In the genomic region with DNA sequence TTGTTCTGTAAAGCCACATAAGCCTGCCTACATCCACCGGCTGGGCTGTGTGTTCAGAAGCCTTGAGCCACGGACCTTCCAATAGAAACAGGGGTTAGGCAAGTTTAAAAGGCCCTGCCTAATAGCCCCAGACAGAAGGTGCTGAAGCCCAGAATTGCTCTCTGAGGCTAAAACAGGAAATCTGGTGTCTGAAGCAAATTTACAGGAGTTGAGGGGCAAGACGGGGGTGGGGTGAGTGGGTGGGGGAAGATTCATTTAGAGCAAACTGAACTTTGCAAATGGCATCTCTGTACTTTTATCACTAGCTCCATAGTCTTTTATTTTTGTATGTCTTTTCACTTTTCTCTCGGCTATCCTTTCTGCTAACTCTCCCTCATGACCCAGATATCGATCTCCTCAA, we compare ENCODE assay signal across 9 mouse cellular contexts. TPM values are rescaled to one million over a fixed set of nuclear protein-coding genes. Genes with fewer than 3 reads are reported as not detected.
DNase-seq lines count a peak whose midpoint lies in the region; ATAC-seq and TF ChIP-seq lines count a peak whose summit lies in the region.
"Had no signal": no experiment of that assay in that cellular context is flagged by ENCODE, and none has a peak within 500 bp of the region (broad histone marks: within the 10 kb centered on the region; RNA-seq: fewer than 3 reads in every experiment).

No protein-coding gene starts in this region.

- 9% methylated on average over 5 of the region's 5 CpGs for WGBS in limb, embryonic 13.5 days
- 5% methylated on average over 5 of the region's 5 CpGs for WGBS in stomach, postnatal 0 days

- TF ChIP-seq EP300 in stomach, postnatal 0 days (optimal IDR thresholded peaks at IDR 0.05) = no peak

- H3K9ac ChIP-seq in limb, embryonic 13.5 days = peak overlapping the region; percentile 85
- H3K9ac ChIP-seq in stomach, postnatal 0 days (ENCODE audit: low read length) = peak overlapping the region; percentile 61; the same call in 1 of the 2 replicates

- peak overlapping the region; percentile 96 for H3K27ac ChIP-seq in embryonic fibroblast, embryonic 13.5 days (ENCODE audit: insufficient read depth, low read length)
- peak overlapping the region; percentile 94 for H3K27ac ChIP-seq in limb, embryonic 13.5 days
- no peak overlapping the region for H3K27ac ChIP-seq in stomach, postnatal 0 days (replicated peaks)

- no peak for TF ChIP-seq CTCF in embryonic fibroblast, embryonic 13.5 days (IDR thresholded peaks at IDR 0.05; ENCODE audit: borderline replicate concordance, insufficient read depth, low read length)
- no peak for TF ChIP-seq CTCF in stomach, postnatal 0 days (IDR thresholded peaks at IDR 0.05; ENCODE audit: low read depth)

- peak overlapping the region; percentile 96 for H3K4me3 ChIP-seq in megakaryocyte, embryonic 14.5 days (replicated peaks)
- H3K4me3 ChIP-seq in embryonic fibroblast, embryonic 13.5 days (ENCODE audit: insufficient read depth, low read length) = peak overlapping the region; percentile 31; the same call in 1 of the 2 replicates
- H3K4me3 ChIP-seq in limb, embryonic 13.5 days = peak overlapping the region; percentile 77
- peak overlapping the region; percentile 62 for H3K4me3 ChIP-seq in stomach, postnatal 0 days (ENCODE audit: low read depth, low read length)

- peaks cover 26% of the 10 kb centered on the region for H3K4me1 ChIP-seq in megakaryocyte, embryonic 14.5 days
- peaks cover 4% of the 10 kb centered on the region; the same call in 1 of the 2 replicates for H3K4me1 ChIP-seq in embryonic fibroblast, embryonic 13.5 days (ENCODE audit: control insufficient read depth, insufficient read depth, low read length)
- H3K4me1 ChIP-seq in limb, embryonic 13.5 days = peaks cover 41% of the 10 kb centered on the region
- H3K4me1 ChIP-seq in stomach, postnatal 0 days (replicated peaks; ENCODE audit: control insufficient read depth, insufficient read depth) = no peaks in the 10 kb centered on the region

- H3K27me3 ChIP-seq in megakaryocyte, embryonic 14.5 days (replicated peaks) = peaks cover 3% of the 10 kb centered on the region
- H3K27me3 ChIP-seq in limb, embryonic 13.5 days = no peaks in the 10 kb centered on the region
- no peaks in the 10 kb centered on the region for H3K27me3 ChIP-seq in stomach, postnatal 0 days (ENCODE audit: control insufficient read depth, insufficient read depth, low read length)

- no peak for ATAC-seq in megakaryocyte, adult 5-6 weeks (ENCODE audit: poor library complexity, severe bottlenecking)
- no peak for ATAC-seq in limb, embryonic 13.5 days (ENCODE audit: low FRiP score, low read depth)
- ATAC-seq in stomach, postnatal 0 days (ENCODE audit: low FRiP score, low TSS enrichment) = no peak

- TF ChIP-seq POLR2A in embryonic fibroblast, embryonic 13.5 days (IDR thresholded peaks at IDR 0.05; ENCODE audit: low read depth, low read length) = no peak

- peak overlapping the region; percentile 75 for H3K4me2 ChIP-seq in limb, embryonic 13.5 days (replicated peaks)
- H3K4me2 ChIP-seq in stomach, postnatal 0 days (replicated peaks; ENCODE audit: low read depth) = peak overlapping the region; percentile 72

- DNase-seq in stomach, postnatal 0 days (ENCODE audit: low spot score) = no peak
- no peak for DNase-seq in adrenal gland, postnatal 25 days
- no peak for DNase-seq in spleen, postnatal 4 days (ENCODE audit: low spot score in 2 of 2)
- no peak for DNase-seq in left cerebral cortex, adult 18-20 months (ENCODE audit: low spot score in 2 of 2)

- H3K36me3 ChIP-seq in megakaryocyte, embryonic 14.5 days (replicated peaks; ENCODE audit: low read length) = peaks cover 2% of the 10 kb centered on the region
- peaks cover 9% of the 10 kb centered on the region; the same call in 1 of the 2 replicates for H3K36me3 ChIP-seq in limb, embryonic 13.5 days
- H3K36me3 ChIP-seq in stomach, postnatal 0 days (ENCODE audit: control insufficient read depth, insufficient read depth, low read length) = no peaks in the 10 kb centered on the region

- no peaks in the 10 kb centered on the region for H3K9me3 ChIP-seq in megakaryocyte, embryonic 14.5 days
- no peaks in the 10 kb centered on the region for H3K9me3 ChIP-seq in limb, embryonic 13.5 days
- H3K9me3 ChIP-seq in stomach, postnatal 0 days (ENCODE audit: control insufficient read depth, low read length) = no peaks in the 10 kb centered on the region

RNA-seq across cellular contexts. Expression of a gene that starts 0.7 kb away (rescaled TPM):
- polyA plus RNA-seq in megakaryocyte, embryonic 14.5 days (2012; ENCODE audit: insufficient read depth, low replicate concordance) = 2.2 and 8.3 TPM in 2 replicates
- 14.1 and 16.1 TPM in 2 replicates for total RNA-seq in megakaryocyte, adult 5-6 weeks (2015)
- 33.2 and 34.2 TPM in 2 replicates for total RNA-seq in megakaryocyte, adult 5-6 weeks (2017)
- 9.7 and 18.9 TPM in 2 replicates for polyA plus RNA-seq in embryonic fibroblast, embryonic 13.5 days (2011; ENCODE audit: insufficient read length, low read depth, missing spikeins)
- 75.7 and 76.4 TPM in 2 replicates for polyA plus RNA-seq in limb, embryonic 13.5 days (2015; fragmentation: Nextera tagmentation; extraction: Ambion mirVana)
- polyA plus RNA-seq in stomach, postnatal 0 days (2015; fragmentation: Nextera tagmentation; extraction: Ambion mirVana) = 8.9 and 10.5 TPM in 2 replicates
- total RNA-seq in adrenal gland, postnatal 25 days (2021) = 14.1 and 20.7 TPM in 2 replicates
- total RNA-seq in left cerebral cortex, adult 18-20 months (2021) = 1 to 10 TPM; 7.0 to 9.2 TPM

RNA-seq across cellular contexts. Expression of a gene that starts 5.5 kb away (rescaled TPM):
- polyA plus RNA-seq in megakaryocyte, embryonic 14.5 days (2012; ENCODE audit: insufficient read depth, low replicate concordance) = not detected in 2 replicates
- total RNA-seq in megakaryocyte, adult 5-6 weeks (2015) = not detected in 2 replicates
- total RNA-seq in megakaryocyte, adult 5-6 weeks (2017) = 0.33 TPM in 1 of 2 replicates, not detected in the other
- polyA plus RNA-seq in embryonic fibroblast, embryonic 13.5 days (2011; ENCODE audit: insufficient read length, low read depth, missing spikeins) = not detected in 2 replicates
- polyA plus RNA-seq in limb, embryonic 13.5 days (2015; fragmentation: Nextera tagmentation; extraction: Ambion mirVana) = 0.45 and 0.57 TPM in 2 replicates
- not detected in 2 replicates for polyA plus RNA-seq in stomach, postnatal 0 days (2015; fragmentation: Nextera tagmentation; extraction: Ambion mirVana)
- not detected in 2 replicates for total RNA-seq in adrenal gland, postnatal 25 days (2021)
- total RNA-seq in left cerebral cortex, adult 18-20 months (2021) = not detected
- polyA plus RNA-seq: testis, adult 2 months had no signal

RNA-seq across cellular contexts. Expression of a gene that starts 19.5 kb away (rescaled TPM):
- 0.73 TPM in 1 of 2 replicates, not detected in the other for polyA plus RNA-seq in megakaryocyte, embryonic 14.5 days (2012; ENCODE audit: insufficient read depth, low replicate concordance)
- total RNA-seq in megakaryocyte, adult 5-6 weeks (2015) = 6.5 and 6.9 TPM in 2 replicates
- 9.0 and 10.6 TPM in 2 replicates for total RNA-seq in megakaryocyte, adult 5-6 weeks (2017)
- polyA plus RNA-seq in embryonic fibroblast, embryonic 13.5 days (2011; ENCODE audit: insufficient read length, low read depth, missing spikeins) = 14.5 and 17.6 TPM in 2 replicates
- polyA plus RNA-seq in limb, embryonic 13.5 days (2015; fragmentation: Nextera tagmentation; extraction: Ambion mirVana) = 34.5 and 35.2 TPM in 2 replicates
- polyA plus RNA-seq in stomach, postnatal 0 days (2015; fragmentation: Nextera tagmentation; extraction: Ambion mirVana) = 25.6 and 26.1 TPM in 2 replicates
- 15.3 and 18.0 TPM in 2 replicates for total RNA-seq in adrenal gland, postnatal 25 days (2021)
- 10 to 100 TPM; 10.4 to 10.8 TPM for total RNA-seq in left cerebral cortex, adult 18-20 months (2021)

RNA-seq across cellular contexts. Expression of a gene that starts 22.8 kb away (rescaled TPM):
- polyA plus RNA-seq in megakaryocyte, embryonic 14.5 days (2012; ENCODE audit: insufficient read depth, low replicate concordance) = not detected in 2 replicates
- total RNA-seq in megakaryocyte, adult 5-6 weeks (2015) = 0.36 TPM in 1 of 2 replicates, not detected in the other
- total RNA-seq in megakaryocyte, adult 5-6 weeks (2017) = 1.2 TPM in 1 of 2 replicates, not detected in the other
- 0.30 TPM in 1 of 2 replicates, not detected in the other for polyA plus RNA-seq in embryonic fibroblast, embryonic 13.5 days (2011; ENCODE audit: insufficient read length, low read depth, missing spikeins)
- 0.27 and 0.63 TPM in 2 replicates for polyA plus RNA-seq in limb, embryonic 13.5 days (2015; fragmentation: Nextera tagmentation; extraction: Ambion mirVana)
- polyA plus RNA-seq in stomach, postnatal 0 days (2015; fragmentation: Nextera tagmentation; extraction: Ambion mirVana) = 0.13 TPM in 1 of 2 replicates, not detected in the other
- 0.30 and 2.8 TPM in 2 replicates for total RNA-seq in adrenal gland, postnatal 25 days (2021)
- not detected for total RNA-seq in left cerebral cortex, adult 18-20 months (2021)

RNA-seq across cellular contexts. Expression of a gene that starts 36.9 kb away (rescaled TPM):
- 1.8 TPM in 1 of 2 replicates, not detected in the other for polyA plus RNA-seq in megakaryocyte, embryonic 14.5 days (2012; ENCODE audit: insufficient read depth, low replicate concordance)
- 0.71 TPM in 1 of 2 replicates, not detected in the other for total RNA-seq in megakaryocyte, adult 5-6 weeks (2015)
- not detected in 2 replicates for total RNA-seq in megakaryocyte, adult 5-6 weeks (2017)
- polyA plus RNA-seq in embryonic fibroblast, embryonic 13.5 days (2011; ENCODE audit: insufficient read length, low read depth, missing spikeins) = 1.1 and 1.2 TPM in 2 replicates
- polyA plus RNA-seq in limb, embryonic 13.5 days (2015; fragmentation: Nextera tagmentation; extraction: Ambion mirVana) = 1.8 and 2.5 TPM in 2 replicates
- 0.53 and 0.64 TPM in 2 replicates for polyA plus RNA-seq in stomach, postnatal 0 days (2015; fragmentation: Nextera tagmentation; extraction: Ambion mirVana)
- total RNA-seq in adrenal gland, postnatal 25 days (2021) = 1.3 and 5.5 TPM in 2 replicates
- 10 to 100 TPM; 33.0 to 39.9 TPM for total RNA-seq in left cerebral cortex, adult 18-20 months (2021)

Comparison
In these comparisons a context has a peak if more than half of its experiments do, and no peak if none do; other contexts are left out.
1. H3K4me3 ChIP-seq: peak in every context shown above with its lines; median percentile 96 in megakaryocyte, embryonic 14.5 days; 77 in limb, embryonic 13.5 days; 62 in stomach, postnatal 0 days; 31 in embryonic fibroblast, embryonic 13.5 days.